Mouse (Mus musculus) testis, postnatal 14 days (tissue): ENCODE measurements around the gene Whrn.
A peak's percentile ranks its signal among the peaks of the same experiment; 100 is the strongest.

ENCODE experiments used
- DNase-seq: peaks from one replicate; pipeline ENCODE4 v3.0.0; 2021; ENCODE audit warnings: low spot score

The Whrn gene

GRCm38 (mm10) chr4:63377483-63377882, 118.3 kb downstream of the Whrn start:
- DNase-seq: no peak

GRCm38 (mm10) chr4:63375367-63375766, 120.4 kb downstream of the Whrn start:
- no peak for DNase-seq

GRCm38 (mm10) chr4:63374331-63374730, 121.5 kb downstream of the Whrn start:
- no peak for DNase-seq

- no peak for DNase-seq
Measured at GRCm38 (mm10) chr4:63373404-63373803, 122.4 kb downstream of the Whrn start.

GRCm38 (mm10) chr4:63371890-63372289, 123.9 kb downstream of the Whrn start:
- DNase-seq: no peak

GRCm38 (mm10) chr4:63370897-63371296, 124.9 kb downstream of the Whrn start:
- no peak for DNase-seq

GRCm38 (mm10) chr4:63368577-63368976, 127.2 kb downstream of the Whrn start:
- DNase-seq: peak; percentile 67
